Mouse (Mus musculus): ENCODE measurements around the gene C8b.

Gene C8b

DNA sequence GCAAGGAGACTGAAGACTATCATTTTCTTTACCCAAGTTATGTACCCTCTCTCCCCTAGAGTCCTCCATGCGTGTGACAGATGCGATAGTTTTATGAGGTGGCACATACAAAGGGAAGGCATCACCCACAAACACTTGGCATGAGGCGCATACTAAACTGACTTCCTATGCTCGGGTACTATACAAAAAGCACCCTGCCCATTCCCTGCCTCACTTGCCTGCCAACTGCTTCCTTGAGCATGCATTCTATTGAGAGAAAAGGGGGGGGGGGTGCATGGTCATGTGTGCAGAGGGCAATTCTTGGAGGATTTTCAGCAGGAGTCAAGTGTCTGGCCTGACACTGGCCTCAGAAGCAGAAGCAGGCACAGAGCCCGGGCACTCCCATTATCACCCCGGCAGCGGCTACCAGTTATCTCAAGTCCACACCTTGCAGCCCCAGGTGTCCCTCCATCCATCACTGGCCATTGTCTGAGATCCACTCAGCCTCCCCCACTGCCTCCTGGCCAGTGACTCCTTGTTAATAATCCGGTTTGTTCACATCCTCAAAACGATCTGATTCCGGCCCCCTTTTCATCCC lies 44.7 kb downstream of the C8b start:
- in situ Hi-C loops (cut with MboI), result no loop called here

DNA sequence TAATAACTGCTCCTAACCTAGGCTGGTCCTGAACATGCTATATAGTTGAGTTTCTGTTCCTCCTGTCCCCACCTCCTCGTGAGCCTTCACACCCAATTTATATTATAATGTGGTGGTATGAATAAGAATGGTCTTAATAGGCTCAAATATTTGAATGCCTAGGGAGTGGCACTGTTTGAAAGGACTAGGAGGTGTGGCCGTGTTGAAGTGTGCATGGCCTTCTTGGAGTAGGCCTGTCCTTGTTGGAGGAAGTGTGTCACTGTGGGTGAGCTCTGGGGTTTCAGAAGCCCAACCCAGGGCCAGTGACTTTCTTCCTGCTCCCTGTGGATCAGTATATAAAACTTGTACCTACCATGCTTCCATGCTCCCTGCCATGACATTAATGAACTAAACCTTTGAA lies 47.5 kb downstream of the C8b start:
- in situ Hi-C loops (cut with MboI), result no loop called here

DNA sequence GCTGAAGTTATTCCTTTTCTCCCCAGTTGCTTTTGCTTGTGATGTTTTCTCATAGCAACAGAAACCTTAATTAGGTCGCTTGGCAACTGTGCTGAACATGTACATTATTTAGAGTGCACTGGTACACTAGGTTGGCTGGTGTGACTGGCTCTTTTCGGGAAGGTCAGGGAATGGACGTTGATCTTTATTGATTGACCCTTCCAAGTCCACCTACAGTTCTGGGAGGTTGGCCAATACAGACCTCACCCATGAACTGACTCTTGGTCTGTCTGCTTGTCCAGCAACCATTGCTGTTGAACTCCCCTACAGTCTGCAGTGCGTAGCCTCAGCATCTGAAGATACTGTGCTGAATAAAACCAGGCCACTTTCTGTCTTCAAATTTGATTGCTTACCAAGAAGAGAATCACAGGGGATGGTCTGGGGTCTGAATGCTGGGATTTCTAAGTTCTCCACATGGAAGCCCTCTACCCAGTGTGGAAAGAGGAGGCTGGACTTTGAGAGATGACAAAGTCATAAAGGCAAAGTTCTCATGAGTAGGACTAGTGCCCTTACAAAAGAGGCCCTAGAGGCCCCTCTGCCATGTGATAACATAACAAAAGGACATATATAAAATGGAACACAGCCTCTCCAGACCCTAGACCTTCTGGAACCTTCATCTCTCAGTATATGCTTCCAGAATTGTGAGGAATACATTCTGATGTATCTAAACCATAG lies 50.6 kb downstream of the C8b start:
- in situ Hi-C loops (cut with MboI), result no loop called here

DNA sequence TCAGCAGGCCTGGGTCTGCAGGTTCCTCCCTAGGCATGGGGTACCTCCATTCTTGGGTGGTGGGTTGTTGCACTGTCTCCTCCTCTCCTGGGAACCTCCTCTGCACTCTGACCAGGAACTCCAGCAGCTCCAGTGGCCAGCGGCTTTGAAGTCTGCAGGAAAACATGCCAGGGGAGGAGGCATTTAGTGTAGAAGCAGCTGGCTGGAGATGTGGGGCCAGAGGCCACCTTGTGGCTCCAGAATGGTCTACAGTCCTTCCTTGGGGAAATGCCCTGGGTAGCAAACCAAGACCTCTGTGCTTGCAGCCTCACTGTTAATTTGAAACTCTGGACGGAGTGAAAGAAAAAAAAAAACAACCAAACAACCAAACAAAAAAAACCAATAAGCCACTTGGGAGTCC lies 51.4 kb downstream of the C8b start:
- in situ Hi-C loops (cut with MboI), result no loop called here

DNA sequence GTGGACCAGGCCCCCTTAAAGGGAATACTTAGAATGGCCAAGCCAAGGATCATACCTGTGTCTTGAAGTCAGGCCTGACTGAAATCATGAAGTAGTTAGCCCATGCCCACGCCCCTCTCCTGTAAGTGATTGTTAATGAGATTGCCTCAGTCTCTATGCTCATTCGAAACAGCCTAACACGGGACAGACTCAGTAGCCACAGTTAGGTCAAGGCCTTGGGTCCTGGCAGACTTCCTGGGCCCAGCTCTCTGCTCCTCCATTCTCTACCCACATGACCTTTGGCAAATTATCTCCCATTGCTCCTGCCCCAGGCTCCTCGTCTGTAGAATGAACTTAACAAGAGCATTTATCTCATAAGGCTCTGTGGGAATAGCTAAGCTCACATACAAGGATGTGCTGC lies 52.9 kb downstream of the C8b start:
- in situ Hi-C loops (cut with MboI), result no loop called here

DNA sequence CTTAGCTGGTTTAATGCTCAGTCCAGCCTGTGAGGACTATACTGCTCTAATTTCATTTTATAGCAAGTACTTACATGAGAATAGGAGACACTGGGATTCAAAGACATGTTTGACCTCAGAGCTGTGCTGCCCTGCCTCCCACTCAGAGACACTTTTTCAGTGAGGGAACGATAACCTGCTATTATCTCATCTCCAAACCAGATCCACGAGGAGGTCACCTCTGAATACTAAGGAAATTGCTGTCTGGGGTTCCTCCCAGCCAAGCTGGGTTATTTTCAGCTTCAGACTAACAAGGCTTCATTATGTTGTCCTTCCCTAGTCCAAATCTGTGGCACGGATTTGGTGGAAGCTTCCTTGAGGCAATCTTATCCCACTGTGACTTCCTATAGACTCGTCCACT lies 53.8 kb downstream of the C8b start:
- in situ Hi-C loops (cut with MboI), result no loop called here

DNA sequence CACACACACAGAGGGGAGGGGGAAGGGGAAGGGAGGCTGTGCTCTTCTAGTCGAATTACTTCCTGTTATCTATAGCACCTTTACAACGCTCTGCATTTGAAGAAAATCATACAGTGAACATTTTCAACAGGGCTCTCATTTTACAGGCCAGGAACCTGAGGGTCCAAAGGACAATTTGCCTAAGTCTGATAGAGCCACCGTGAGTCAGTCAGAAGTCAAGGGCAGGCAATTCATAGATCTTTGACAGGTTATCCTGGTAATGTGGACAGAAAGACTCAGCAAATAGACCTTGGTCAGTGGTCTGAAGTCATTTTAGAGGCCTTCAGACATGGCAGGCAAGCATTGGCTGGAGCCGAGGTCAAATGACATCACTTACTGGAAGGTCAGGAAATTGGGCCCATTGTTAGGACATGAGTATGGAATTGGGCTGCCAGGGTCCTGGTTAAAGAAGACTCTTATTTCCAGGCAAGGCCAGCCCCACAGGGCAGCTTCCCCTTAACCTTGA lies 57.5 kb downstream of the C8b start:
- in situ Hi-C loops (cut with MboI), result no loop called here

DNA sequence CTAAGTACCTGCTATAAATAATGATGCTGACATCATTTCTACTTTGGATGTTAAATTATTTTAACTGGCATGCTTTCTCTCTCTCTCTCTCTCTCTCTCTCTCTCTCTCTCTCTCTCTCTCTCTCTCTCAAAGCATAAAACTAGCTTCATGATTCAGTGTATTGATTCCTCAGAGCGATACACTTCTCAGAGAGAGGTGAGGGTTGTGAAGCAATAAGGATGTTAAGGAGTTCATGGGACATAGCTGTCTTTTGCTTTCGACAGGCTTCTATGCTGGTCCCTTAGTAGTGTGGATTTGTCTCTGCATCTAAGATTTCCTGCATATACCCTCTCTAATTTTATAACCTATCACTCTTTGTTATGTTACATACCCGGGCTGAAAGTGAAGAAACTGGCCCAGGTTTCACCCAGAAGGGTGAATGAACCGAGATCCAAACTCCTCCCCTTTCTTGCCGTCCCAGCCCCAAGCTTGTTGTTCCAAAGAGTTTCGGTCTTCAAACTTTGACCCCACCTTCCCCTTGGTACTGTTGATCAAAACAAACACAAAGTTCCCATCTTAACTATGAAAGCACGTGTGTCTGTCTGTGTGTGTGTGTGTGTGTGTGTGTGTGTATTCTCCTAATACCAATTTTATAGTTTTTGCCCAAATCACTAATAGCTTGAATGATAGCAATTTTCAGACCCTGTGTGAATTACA lies 58.4 kb downstream of the C8b start:
- in situ Hi-C loops (cut with MboI), result no loop called here

DNA sequence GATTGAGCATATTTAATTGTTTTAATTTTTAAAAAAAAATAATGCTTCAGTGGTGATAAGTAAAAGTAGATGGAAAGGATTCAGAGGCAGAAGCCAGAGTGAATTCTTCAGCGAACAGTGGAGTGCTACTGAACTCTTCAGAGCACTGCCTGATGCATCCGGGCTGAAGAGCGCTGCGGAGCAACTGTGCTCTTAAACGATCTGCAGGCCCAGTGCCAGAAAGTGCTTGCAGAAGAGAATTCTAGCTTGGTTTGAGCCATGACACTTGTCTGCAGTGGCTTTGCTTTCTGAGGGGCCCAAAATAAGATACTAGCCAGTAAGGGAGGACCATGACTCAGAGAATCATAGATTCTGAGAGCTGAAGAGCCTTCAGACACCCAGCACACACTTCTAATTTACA lies 62.8 kb downstream of the C8b start:
- in situ Hi-C loops (cut with MboI), result no loop called here

DNA sequence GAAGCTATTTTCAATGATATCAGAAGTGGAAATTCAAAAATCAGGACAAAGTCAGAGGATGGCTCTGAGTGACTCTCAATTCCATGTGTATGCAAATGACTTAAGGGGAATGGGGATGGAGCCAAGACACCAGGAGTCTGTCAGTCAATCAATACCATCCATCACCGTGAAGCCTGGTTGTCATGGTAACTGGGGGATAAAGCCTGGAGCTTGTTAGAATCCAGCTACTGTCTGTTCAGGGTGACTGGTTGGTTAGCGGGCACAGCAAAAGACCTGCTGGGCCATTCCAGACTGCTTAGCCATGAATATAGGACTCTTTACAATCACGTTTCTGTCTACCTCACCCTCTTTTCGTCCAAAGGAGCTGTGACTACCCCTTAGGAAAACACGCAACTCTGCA lies 69.0 kb downstream of the C8b start:
- in situ Hi-C loops (cut with MboI), result no loop called here

DNA sequence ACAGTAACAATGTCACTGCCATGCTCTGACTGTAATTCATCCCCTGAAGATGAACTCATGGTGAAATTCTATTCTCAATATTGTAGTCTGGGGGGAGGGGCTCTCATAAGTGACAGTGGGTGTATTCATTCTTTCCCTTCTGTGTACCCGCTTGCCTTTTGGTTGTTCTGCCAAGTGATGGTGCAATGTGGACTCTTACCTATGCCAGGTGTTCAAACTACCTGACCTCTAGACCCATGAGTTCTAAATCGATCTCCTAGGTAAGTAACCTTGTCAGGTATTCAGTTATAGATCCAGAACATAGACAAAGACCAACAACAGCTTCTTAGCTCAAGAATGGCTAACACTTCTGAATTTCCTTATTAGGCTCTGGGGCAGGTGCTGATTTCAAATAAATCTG lies 72.2 kb downstream of the C8b start:
- in situ Hi-C loops (cut with MboI), result no loop called here

DNA sequence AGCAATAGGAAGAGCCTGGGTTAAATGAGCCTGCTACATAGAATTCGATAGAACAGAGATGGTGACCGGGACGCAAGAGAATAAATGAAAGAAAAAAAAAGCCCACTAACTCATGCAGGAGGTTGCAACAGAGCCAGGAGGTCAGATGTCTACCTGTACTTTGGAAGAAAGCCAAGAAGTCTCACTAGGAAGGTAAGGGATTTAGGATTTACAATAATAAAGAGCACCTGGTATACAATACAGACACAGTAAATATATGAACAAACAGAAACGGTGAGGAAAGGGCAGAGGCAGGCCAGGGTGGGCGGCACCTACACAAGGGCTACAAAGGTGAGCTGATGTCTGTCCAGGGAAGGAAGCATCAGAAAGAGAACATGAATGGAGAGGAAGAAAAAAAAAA lies 76.1 kb downstream of the C8b start:
- in situ Hi-C loops (cut with MboI), result no loop called here

DNA sequence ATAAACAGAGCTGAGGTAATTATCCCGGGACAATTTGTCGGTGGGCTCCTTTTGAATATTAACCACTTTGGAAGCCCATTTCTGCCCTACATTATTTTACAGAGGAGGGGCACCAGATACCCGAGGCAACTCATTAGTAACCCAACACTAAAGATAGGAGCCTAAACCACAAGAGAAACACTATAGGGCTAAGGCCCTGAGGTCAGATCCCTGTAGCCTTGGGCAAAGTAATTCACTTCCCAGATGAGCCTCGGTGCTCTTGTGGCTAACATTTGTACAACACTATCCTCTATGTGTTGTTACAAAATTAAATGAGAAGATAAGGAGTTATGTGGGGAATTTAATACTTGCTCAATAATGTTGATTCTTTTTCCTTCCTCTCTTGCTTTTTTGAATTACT lies 77.4 kb downstream of the C8b start:
- in situ Hi-C loops (cut with MboI), result no loop called here

Data from mature B cell (primary cell).